Mouse (Mus musculus): ENCODE data around the gene Ifrd2. TPM values are rescaled to one million over a fixed set of nuclear protein-coding genes. Genes with fewer than 3 reads are reported as not detected.

The Ifrd2 gene
- polyA plus RNA-seq, 1 experiment from 2014 or later, result 17.8 TPM

DNA sequence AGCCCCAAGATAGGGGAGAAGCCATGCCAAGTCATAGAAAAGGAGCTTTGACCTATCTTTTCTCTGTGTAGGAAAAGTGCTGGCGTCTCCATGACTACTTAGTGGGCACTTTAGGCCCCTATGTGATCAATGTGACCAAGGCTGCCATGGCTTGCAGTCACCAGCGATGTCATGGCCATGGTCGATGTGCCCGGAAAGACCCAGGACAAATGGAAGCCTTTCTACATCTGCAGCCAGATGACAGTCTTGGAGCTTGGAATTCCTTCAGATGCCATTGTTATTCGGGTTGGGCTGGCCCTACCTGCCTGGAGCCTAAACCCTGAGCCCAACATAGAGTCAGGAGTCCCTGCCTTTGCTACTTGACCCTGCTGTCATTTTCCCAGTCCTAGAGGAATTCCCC is 938 bp upstream of the Ifrd2 start:
- Histone ChIP-seq H3K27ac (ENCODE audit: low read depth, low read length) (no peak overlapping the region), H3K36me3 (ENCODE audit: control insufficient read depth, insufficient read depth, low read length) (peaks cover 25% of the 10 kb centered on the region), H3K4me1 (ENCODE audit: control insufficient read depth, insufficient read depth, low read length) (peaks cover 11% of the 10 kb centered on the region), H3K4me3 (ENCODE audit: low read depth, low read length) (no peak overlapping the region), H3K9me3 (ENCODE audit: control insufficient read depth, low read length) (no peaks in the 10 kb centered on the region), H3K27me3 (ENCODE audit: control insufficient read depth, insufficient read depth, low read length) (no peaks in the 10 kb centered on the region), H3K9ac (replicated peaks; ENCODE audit: low read depth, low read length) (no peak overlapping the region), H3K4me2 (ENCODE audit: low read depth, low read length) (no peak overlapping the region)
- WGBS, result 93% methylated on average over 5 of the region's 5 CpGs
- no peak for ATAC-seq (ENCODE audit: low read depth)

DNA sequence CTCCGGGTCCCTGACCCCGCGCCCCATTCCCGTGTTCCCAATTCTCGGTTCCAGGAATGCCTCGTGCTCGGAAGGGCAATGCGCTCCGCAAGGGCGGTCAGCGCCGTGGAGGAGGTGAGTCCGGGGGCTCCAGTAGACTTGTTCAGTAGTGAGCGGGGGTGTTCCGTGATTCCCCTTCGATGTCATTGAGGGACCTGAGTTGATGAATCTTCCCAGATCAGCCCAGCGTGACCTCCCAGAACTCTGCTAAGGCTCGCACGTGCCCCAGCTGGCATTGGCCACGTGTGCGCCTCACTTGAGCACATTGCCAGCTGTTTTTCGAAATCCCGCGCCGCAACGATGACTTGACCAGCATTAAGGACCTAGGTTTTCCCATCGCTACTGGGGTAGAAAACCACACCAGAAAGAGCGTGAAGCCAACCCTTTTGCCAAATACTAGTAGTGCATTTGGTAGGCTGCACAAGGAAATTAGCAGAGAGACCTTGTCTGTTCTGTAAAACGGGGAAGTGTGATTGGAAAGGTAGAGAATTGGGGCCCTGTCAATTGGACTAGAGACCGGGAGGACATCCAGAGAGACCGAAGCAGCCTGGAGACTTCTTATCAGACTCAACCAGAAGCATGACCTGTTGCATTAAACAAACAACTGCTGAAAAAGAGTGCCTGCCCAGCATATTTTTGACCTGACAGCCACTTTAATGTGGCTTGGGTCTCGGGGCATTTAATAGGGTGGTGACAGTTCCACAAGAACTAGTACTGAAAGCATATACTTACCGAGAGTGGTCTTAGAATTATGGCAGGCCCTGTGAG is 594 bp downstream of the Ifrd2 start:
- H3K4me2 ChIP-seq (ENCODE audit: low read depth, low read length), result peak overlapping the region; percentile 59
- H3K9ac ChIP-seq (replicated peaks; ENCODE audit: low read depth, low read length), result peak overlapping the region; percentile 44; the same call in 1 of the 2 replicates
- WGBS, result 5% methylated on average over 33 of the region's 33 CpGs
- H3K27ac ChIP-seq (ENCODE audit: low read depth, low read length), result no peak overlapping the region
- H3K36me3 ChIP-seq (ENCODE audit: control insufficient read depth, insufficient read depth, low read length), result peaks cover 30% of the 10 kb centered on the region
- ATAC-seq (ENCODE audit: low read depth), result peak; percentile 54; the same call in 1 of the 2 replicates
- no peaks in the 10 kb centered on the region for H3K9me3 ChIP-seq (ENCODE audit: control insufficient read depth, low read length)
- H3K4me1 ChIP-seq (ENCODE audit: control insufficient read depth, insufficient read depth, low read length), result peaks cover 6% of the 10 kb centered on the region
- H3K27me3 ChIP-seq (ENCODE audit: control insufficient read depth, insufficient read depth, low read length), result no peaks in the 10 kb centered on the region
- peak overlapping the region; percentile 68 for H3K4me3 ChIP-seq (ENCODE audit: low read depth, low read length)

DNA sequence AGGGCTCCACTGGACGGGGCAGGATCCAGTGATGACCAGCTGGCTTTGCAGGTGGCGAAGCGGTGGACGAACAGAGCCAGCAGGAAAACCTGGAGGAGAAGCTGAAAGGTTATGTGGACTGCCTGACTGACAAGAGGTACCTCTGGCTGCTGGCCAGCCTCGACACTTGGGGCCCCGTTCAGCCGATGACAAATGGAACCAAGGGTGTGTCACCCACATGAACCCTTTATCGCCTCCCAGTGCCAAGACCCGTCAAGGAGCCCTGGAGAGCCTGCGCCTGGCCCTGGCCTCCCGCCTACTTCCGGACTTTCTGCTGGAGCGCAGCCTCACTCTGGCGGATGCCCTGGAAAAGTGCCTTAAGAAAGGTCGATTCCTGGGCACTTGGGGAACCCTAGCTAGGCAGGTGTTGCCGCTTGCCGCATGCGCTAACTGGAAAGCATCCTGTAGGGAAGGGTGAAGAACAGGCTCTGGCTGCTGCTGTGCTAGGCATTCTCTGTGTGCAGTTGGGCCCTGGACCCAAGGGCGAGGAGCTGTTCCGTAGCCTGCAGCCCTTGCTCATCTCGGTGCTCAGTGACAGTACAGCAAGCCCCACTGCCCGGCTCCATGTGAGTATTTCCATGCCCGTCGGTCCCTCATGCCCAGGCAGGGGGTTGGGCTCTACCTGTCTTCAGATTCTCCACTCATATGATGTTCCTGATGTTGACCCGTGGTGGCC is 2.8 kb downstream of the Ifrd2 start:
- no peaks in the 10 kb centered on the region for H3K9me3 ChIP-seq (ENCODE audit: control insufficient read depth, low read length)
- no peak overlapping the region for H3K27ac ChIP-seq (ENCODE audit: low read depth, low read length)
- H3K36me3 ChIP-seq (ENCODE audit: control insufficient read depth, insufficient read depth, low read length), result peaks cover 31% of the 10 kb centered on the region
- H3K27me3 ChIP-seq (ENCODE audit: control insufficient read depth, insufficient read depth, low read length), result no peaks in the 10 kb centered on the region
- ATAC-seq (ENCODE audit: low read depth), result no peak
- 93% methylated on average over 25 of the region's 25 CpGs for WGBS
- no peak overlapping the region for H3K9ac ChIP-seq (replicated peaks; ENCODE audit: low read depth, low read length)
- H3K4me2 ChIP-seq (ENCODE audit: low read depth, low read length), result no peak overlapping the region
- H3K4me3 ChIP-seq (ENCODE audit: low read depth, low read length), result no peak overlapping the region
- peaks cover 6% of the 10 kb centered on the region for H3K4me1 ChIP-seq (ENCODE audit: control insufficient read depth, insufficient read depth, low read length)

DNA sequence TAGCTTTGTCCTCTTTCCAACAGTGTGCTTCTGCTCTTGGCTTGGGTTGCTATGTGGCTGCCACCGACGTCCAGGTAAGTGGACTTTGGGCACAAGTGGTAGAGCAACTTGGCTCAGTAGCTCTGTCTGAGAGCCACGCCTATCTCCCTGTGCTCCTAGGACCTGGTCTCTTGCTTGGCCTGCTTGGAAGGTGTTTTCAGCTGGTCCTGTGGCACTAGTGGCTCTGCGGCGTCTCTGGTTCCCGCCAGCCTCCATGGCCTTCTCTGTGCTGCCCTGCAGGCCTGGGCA is 3.3 kb downstream of the Ifrd2 start:
- H3K4me2 ChIP-seq (ENCODE audit: low read depth, low read length), result no peak overlapping the region
- H3K27ac ChIP-seq (ENCODE audit: low read depth, low read length), result no peak overlapping the region
- peaks cover 6% of the 10 kb centered on the region for H3K4me1 ChIP-seq (ENCODE audit: control insufficient read depth, insufficient read depth, low read length)
- H3K4me3 ChIP-seq (ENCODE audit: low read depth, low read length), result no peak overlapping the region
- no peaks in the 10 kb centered on the region for H3K27me3 ChIP-seq (ENCODE audit: control insufficient read depth, insufficient read depth, low read length)
- peaks cover 31% of the 10 kb centered on the region for H3K36me3 ChIP-seq (ENCODE audit: control insufficient read depth, insufficient read depth, low read length)
- 97% methylated on average over 6 of the region's 6 CpGs for WGBS
- no peak for ATAC-seq (ENCODE audit: low read depth)
- no peak overlapping the region for H3K9ac ChIP-seq (replicated peaks; ENCODE audit: low read depth, low read length)
- H3K9me3 ChIP-seq (ENCODE audit: control insufficient read depth, low read length), result no peaks in the 10 kb centered on the region

DNA sequence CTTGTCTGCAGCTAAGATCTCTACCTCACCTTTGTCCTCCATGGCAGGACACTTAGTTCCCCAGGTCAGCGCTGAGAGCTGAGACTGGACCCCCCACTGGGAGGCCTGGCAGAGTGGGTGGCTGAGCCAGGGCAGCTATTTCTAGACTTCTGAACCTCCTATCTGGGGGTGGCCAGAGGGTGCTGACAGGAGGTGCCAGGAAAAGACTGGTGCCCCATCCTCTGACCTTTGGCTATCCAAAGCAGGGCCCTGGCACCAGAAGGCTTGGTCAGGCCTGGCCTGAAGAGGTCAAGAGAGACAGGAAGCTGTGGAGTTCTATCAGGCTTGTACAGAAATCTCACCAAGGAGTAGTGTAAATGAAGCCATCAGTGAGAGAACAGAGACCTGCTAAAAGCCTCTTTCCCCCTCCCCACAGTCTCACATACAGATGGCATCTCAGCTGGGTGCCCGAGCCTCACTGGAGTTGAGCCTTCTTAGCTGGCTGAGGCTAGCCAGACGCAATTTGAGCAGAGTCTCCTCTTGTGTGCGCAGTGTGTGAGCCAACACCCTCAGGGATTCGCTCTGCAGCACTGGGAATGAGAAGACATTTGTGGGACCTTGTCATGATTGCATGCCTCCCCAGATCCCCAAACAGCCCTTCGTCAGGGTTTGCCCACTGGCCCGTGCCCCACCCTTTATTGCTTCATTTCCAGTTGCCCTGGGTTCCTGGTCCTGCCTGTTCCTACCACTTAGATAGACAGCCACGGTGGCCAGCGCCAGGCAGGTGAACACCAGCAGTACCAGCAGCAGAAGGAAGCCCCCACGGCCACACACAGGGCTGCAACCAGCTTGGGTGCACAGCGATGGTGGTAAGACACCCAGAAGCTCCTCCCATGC is 5.9 kb downstream of the Ifrd2 start:
- Histone ChIP-seq H3K4me2 (ENCODE audit: low read depth, low read length) (no peak overlapping the region), H3K9me3 (ENCODE audit: control insufficient read depth, low read length) (no peaks in the 10 kb centered on the region), H3K4me1 (ENCODE audit: control insufficient read depth, insufficient read depth, low read length) (peaks cover 3% of the 10 kb centered on the region), H3K27me3 (ENCODE audit: control insufficient read depth, insufficient read depth, low read length) (no peaks in the 10 kb centered on the region), H3K36me3 (ENCODE audit: control insufficient read depth, insufficient read depth, low read length) (peaks cover 31% of the 10 kb centered on the region), H3K9ac (replicated peaks; ENCODE audit: low read depth, low read length) (no peak overlapping the region), H3K4me3 (ENCODE audit: low read depth, low read length) (no peak overlapping the region), H3K27ac (ENCODE audit: low read depth, low read length) (no peak overlapping the region)
- WGBS, result 72% methylated on average over 11 of the region's 11 CpGs
- ATAC-seq (ENCODE audit: low read depth), result no peak

DNA sequence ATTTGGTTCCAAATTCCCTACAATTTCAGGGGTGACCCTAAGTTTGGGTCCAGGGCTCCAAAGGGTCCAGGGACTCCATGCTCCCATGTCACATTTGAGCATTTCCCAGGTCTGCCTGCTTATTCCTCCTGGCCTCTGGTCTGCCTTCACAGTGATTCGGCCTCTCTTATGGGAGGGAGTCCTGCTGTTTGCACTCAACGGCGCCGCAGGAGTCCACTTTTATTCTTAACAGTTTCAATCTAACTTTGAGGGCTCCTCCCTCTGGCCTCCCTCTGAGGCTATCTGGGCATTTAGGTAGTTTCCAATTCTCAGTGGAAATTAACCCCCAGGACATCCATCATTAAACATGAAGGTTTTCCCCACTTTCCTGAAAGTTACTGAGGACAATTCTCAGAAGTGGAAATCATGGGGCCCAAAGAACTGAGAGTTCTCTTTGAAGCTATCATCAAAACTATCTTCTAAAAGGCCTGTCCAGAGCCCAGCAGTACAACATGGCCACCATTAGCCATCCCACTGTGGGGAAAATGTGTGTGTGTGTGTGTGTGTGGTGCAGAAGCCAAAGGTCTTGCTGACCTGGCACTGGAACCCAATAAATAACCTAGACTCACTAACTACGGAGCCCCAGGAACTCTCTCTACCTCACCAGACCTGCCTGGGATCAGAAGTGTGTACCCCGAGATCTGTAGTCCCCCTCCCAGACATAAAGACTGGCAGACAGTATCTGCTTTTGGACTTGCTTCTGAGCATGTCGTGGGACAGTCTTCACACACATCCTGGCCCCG is 7.0 kb downstream of the Ifrd2 start:
- ATAC-seq (ENCODE audit: low read depth), result no peak
- H3K4me3 ChIP-seq (ENCODE audit: low read depth, low read length), result no peak overlapping the region
- no peak overlapping the region for H3K4me2 ChIP-seq (ENCODE audit: low read depth, low read length)
- no peaks in the 10 kb centered on the region for H3K4me1 ChIP-seq (ENCODE audit: control insufficient read depth, insufficient read depth, low read length)
- 63% methylated on average over 8 of the region's 8 CpGs for WGBS
- H3K36me3 ChIP-seq (ENCODE audit: control insufficient read depth, insufficient read depth, low read length), result peaks cover 31% of the 10 kb centered on the region
- H3K9me3 ChIP-seq (ENCODE audit: control insufficient read depth, low read length), result no peaks in the 10 kb centered on the region
- no peaks in the 10 kb centered on the region for H3K27me3 ChIP-seq (ENCODE audit: control insufficient read depth, insufficient read depth, low read length)
- no peak overlapping the region for H3K27ac ChIP-seq (ENCODE audit: low read depth, low read length)
- H3K9ac ChIP-seq (replicated peaks; ENCODE audit: low read depth, low read length), result no peak overlapping the region

DNA sequence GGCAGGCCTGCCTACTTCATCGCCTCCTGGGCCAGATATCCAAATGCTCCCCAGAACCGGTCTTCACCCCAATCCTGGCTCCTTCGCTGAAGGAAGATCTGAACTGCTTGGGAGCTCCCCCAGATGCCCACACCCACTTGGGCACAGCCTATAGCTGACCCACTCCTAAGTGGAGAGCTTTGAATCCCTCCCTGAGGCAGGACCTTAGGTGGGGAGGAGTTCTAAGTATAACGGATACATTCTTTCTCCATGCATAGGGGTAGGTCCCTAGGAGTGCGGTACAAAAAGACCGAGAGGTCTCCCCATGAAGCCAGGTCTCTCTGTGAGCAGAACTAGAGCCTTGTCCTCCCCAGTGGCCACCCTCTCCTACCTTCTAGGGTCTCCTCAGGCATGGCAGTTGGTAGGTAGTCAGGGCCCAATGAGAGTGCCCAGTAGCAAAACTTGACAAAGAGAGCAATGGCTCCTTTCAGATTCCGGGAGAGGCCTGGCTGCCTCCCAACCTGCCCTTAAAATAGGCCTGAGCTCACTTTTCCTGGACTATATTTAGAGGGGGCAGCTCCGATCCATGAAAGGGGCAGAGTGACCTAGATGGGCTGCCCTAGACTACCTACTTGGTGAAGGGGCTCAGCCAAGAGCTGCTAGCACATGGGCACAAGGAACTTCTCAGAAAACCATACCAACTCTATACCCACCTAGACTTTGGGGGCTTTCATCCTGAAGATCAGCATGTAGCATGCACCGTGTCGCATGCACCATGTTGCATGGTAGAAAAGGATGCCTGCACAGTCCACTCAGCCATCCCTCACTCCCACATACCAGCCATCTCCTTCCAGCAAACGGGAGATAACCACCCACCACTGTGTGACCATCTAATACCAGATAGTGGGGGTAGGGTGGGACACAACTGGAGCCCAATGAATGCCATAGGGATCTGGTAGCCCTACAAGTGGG is 9.5 kb downstream of the Ifrd2 start:
- no peaks in the 10 kb centered on the region for H3K4me1 ChIP-seq (ENCODE audit: control insufficient read depth, insufficient read depth, low read length)
- no peak overlapping the region for H3K4me2 ChIP-seq (ENCODE audit: low read depth, low read length)
- no peaks in the 10 kb centered on the region for H3K27me3 ChIP-seq (ENCODE audit: control insufficient read depth, insufficient read depth, low read length)
- H3K9ac ChIP-seq (replicated peaks; ENCODE audit: low read depth, low read length), result no peak overlapping the region
- WGBS, result 92% methylated on average over 11 of the region's 11 CpGs
- peaks cover 8% of the 10 kb centered on the region for H3K36me3 ChIP-seq (ENCODE audit: control insufficient read depth, insufficient read depth, low read length)
- ATAC-seq (ENCODE audit: low read depth), result no peak
- no peaks in the 10 kb centered on the region for H3K9me3 ChIP-seq (ENCODE audit: control insufficient read depth, low read length)
- H3K4me3 ChIP-seq (ENCODE audit: low read depth, low read length), result no peak overlapping the region
- H3K27ac ChIP-seq (ENCODE audit: low read depth, low read length), result no peak overlapping the region

DNA sequence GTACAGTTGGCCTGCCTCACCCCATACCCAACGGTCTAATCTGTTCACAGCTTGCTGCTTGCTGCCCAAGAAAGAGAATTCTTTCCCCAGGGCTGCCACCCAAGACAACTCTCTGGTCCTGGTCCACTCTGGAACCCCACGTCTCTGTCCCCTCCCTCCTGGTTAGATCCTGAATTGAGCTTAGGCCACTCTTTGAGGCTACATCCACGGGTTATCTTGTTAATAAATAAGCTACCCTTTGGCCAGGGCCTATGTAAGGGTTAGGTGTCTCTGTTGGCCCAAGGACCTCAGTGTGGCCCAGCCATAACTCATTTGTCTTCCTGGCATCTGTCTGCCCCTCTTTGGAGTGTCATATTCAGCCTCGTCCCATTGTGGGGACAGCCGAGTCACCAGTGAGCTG is 10.9 kb downstream of the Ifrd2 start:
- no peaks in the 10 kb centered on the region for H3K9me3 ChIP-seq (ENCODE audit: control insufficient read depth, low read length)

More for the DNA sequence above, 10.9 kb downstream of the Ifrd2 start:
- ATAC-seq (ENCODE audit: low read depth), result no peak
- 77% methylated on average over 5 of the region's 5 CpGs for WGBS
- Histone ChIP-seq H3K4me2 (ENCODE audit: low read depth, low read length) (no peak overlapping the region), H3K9ac (replicated peaks; ENCODE audit: low read depth, low read length) (no peak overlapping the region), H3K27ac (ENCODE audit: low read depth, low read length) (no peak overlapping the region), H3K4me1 (ENCODE audit: control insufficient read depth, insufficient read depth, low read length) (no peaks in the 10 kb centered on the region), H3K4me3 (ENCODE audit: low read depth, low read length) (no peak overlapping the region), H3K36me3 (ENCODE audit: control insufficient read depth, insufficient read depth, low read length) (peaks cover 7% of the 10 kb centered on the region; the same call in 1 of the 2 replicates), H3K27me3 (ENCODE audit: control insufficient read depth, insufficient read depth, low read length) (no peaks in the 10 kb centered on the region)

Data from neural tube, embryonic 14.5 days (tissue).